Mouse (Mus musculus) myocyte (in vitro differentiated cells): Measurements from ENCODE around the gene Chst15.

Source experiments
- CEBPB ChIP-seq: IDR thresholded peaks from 2 replicates; pipeline ENCODE4 v1.6.1; 2011; ENCODE audit warnings: mild to moderate bottlenecking, moderate library complexity; ENCODE audit not compliant: poor library complexity, insufficient read depth, severe bottlenecking
- E2F4 ChIP-seq: IDR thresholded peaks from one replicate; pipeline ENCODE4 v1.6.1; 2011; ENCODE audit warnings: mild to moderate bottlenecking, control low read depth, moderate library complexity; ENCODE audit not compliant: insufficient read depth
- MAX ChIP-seq: IDR thresholded peaks from one replicate; pipeline ENCODE4 v1.6.1; 2011; ENCODE audit warnings: low read depth, mild to moderate bottlenecking, control low read depth
- MYOD1 ChIP-seq, 3 experiments: IDR thresholded peaks; one replicate each; pipeline ENCODE4 v1.6.1; 2011; ENCODE audit warnings: control low read depth in 2 of 3, low read depth in 2 of 3, mild to moderate bottlenecking in 2 of 3, moderate library complexity in 1 of 3; ENCODE audit not compliant: insufficient read length in 2 of 3, control insufficient read depth in 1 of 3
- MYOG ChIP-seq, 3 experiments: IDR thresholded peaks; one replicate each; pipeline ENCODE4 v1.6.1; 2011; ENCODE audit warnings: control low read depth in 2 of 3, low read depth in 2 of 3, mild to moderate bottlenecking in 2 of 3; ENCODE audit not compliant: insufficient read length in 2 of 3, control insufficient read depth in 1 of 3, insufficient read depth in 1 of 3
- POLR2A ChIP-seq: IDR thresholded peaks from one replicate; pipeline ENCODE4 v1.6.1; 2011; ENCODE audit warnings: low read depth, mild to moderate bottlenecking, control low read depth, moderate library complexity; ENCODE audit not compliant: insufficient read length
- POLR2AphosphoS2 ChIP-seq: IDR thresholded peaks from one replicate; pipeline ENCODE4 v1.6.1; 2011; ENCODE audit warnings: low read depth, control low read depth; ENCODE audit not compliant: insufficient read length
- REST ChIP-seq: IDR thresholded peaks from one replicate; pipeline ENCODE4 v1.6.1; 2011; ENCODE audit warnings: mild to moderate bottlenecking, control low read depth, moderate library complexity; ENCODE audit not compliant: insufficient read depth, insufficient read length
- SRF ChIP-seq: IDR thresholded peaks from one replicate; pipeline ENCODE4 v1.6.1; 2011; ENCODE audit warnings: low read depth; ENCODE audit not compliant: control insufficient read depth, insufficient read length
- TCF12 ChIP-seq: IDR thresholded peaks from one replicate; pipeline ENCODE4 v1.6.1; 2011; ENCODE audit warnings: mild to moderate bottlenecking, control low read depth; ENCODE audit not compliant: poor library complexity, insufficient read depth, severe bottlenecking
- TCF3 ChIP-seq: IDR thresholded peaks from one replicate; pipeline ENCODE4 v1.6.1; 2011; ENCODE audit warnings: low read depth, control low read depth; ENCODE audit not compliant: insufficient read length
- USF1 ChIP-seq: IDR thresholded peaks from one replicate; pipeline ENCODE4 v1.6.1; 2011; ENCODE audit warnings: low read depth, mild to moderate bottlenecking, control low read depth, moderate library complexity

- TF ChIP-seq USF1: no peak
- no peak for TF ChIP-seq POLR2A
- no peak for TF ChIP-seq TCF12
- TF ChIP-seq CEBPB: no peak
- no peak for TF ChIP-seq SRF
- no peak for TF ChIP-seq TCF3
- TF ChIP-seq E2F4: no peak
- TF ChIP-seq MAX: no peak
- no peak for TF ChIP-seq POLR2AphosphoS2
- TF ChIP-seq REST: no peak
- no peak for TF ChIP-seq MYOD1 (IDR thresholded peaks at IDR 0.05; ENCODE audit: control insufficient read depth in 1 of 3, insufficient read length in 2 of 3, low read depth in 2 of 3)
- TF ChIP-seq MYOG (IDR thresholded peaks at IDR 0.05; ENCODE audit: control insufficient read depth in 1 of 3, insufficient read depth in 1 of 3, insufficient read length in 2 of 3, low read depth in 2 of 3): no peak
Measured at GRCm38 (mm10) chr7:132213460-132213859, 103.6 kb downstream of the Chst15 start.
